Mouse (Mus musculus): ENCODE results near the gene Il31.
"Not testable (repeated sequence)": the region's sequence is repeated elsewhere in the genome, so short reads cannot be mapped to it uniquely, and the experiment has no call there.

The Il31 gene

DNA sequence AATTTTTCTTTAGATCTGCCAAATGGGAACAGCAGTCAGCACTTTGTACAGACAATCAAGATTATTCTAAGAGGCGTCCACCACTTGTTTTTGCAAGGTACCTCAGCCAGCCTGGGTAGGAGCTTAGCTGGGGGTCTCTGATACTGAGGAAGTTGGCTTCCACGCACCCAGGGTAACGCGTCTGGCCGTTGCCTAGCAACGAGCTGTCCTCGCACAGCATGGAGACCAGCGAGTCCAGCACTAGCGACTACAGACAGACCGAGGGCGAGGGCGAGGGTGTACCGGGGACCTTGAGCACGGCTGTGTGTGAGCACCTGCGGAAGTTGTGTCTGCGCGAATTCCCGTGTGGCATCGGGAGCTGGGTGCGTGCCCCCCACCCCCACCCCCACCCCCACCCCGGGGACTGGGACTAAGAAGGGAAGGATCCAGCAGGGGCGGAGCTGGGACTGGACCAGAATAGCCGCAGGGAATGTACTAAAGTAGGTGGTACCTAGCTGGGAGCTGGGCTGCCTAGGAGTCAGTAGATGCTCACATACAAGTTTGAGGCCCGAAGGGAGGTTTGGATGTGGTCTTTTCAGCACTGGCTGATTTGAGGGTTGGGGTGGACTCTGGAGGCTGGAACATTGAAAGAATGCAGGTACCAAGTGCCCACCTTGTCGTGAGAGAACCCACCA is at the start of gene Il31, which contains the start of gene Lrrc43:
Gene Il31, minus strand, starts transcription at position 378 of the 674 bp plus-strand sequence.
Gene Lrrc43, plus strand, starts transcription at position 194 of the 674 bp plus-strand sequence.
- in situ Hi-C loops (cut with MseI, MboI): no loop called here

DNA sequence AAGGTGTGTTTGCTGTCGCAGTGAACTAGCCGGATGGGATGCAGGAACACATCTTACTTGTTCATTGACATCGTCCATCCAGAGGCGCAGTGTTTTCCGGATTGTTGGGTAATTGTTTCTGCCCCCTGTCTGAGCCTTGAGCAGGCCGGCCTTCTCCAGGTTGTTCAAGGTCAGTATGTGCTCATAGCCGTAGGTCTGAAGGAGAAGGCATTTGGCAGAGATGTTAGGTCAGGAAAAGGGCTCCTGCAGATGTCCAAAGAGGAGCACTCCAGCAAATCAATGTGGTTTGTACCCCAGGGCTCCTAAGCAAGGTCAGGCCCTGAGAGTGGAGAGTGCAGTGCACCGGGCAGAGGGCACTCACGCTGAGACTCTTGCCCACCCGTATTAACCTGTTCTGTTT is 44.5 kb upstream of the Il31 start:
- in situ Hi-C loops (cut with MseI, MboI): no loop called here

DNA sequence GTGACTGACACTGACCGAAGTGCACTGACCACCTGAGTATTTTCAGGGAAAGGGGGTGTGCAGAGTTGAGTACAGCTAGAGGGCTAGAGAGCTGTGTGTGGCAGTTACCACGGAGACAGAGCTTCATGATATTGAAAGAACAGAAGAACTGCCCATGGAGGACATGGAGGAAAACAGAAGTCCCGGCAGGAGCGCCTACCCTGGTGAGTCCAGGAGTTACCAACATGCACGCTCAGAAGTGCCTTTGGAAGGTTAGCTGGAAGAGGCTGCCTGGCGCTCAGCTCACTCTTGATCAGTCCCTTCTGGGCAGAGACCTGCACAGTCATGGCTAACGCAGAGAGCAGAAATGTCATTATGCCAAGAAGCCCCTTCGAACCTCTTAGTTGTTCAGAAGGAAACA is 40.8 kb upstream of the Il31 start:
- in situ Hi-C loops (cut with MseI, MboI): no loop called here

DNA sequence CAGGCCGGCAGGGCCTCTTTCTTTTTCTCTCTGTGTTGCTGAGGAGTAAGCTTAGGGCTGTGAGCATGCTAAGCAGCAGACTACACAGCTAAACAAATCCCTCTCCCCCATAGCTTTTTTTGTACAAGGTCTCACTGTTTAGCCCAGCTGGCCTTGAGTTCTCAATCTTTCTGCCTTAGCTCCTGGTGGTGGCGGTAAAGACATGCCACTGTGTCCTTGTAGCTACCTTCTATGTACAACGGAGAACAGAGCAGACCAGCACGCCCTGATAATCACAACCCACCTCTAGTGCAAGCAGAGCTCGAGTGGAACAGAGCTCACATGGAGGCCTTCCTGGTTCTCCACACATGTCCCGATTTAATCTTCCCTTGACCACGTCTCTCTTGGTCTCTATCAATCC is 39.4 kb upstream of the Il31 start:
- in situ Hi-C loops (cut with MseI, MboI): no loop called here

DNA sequence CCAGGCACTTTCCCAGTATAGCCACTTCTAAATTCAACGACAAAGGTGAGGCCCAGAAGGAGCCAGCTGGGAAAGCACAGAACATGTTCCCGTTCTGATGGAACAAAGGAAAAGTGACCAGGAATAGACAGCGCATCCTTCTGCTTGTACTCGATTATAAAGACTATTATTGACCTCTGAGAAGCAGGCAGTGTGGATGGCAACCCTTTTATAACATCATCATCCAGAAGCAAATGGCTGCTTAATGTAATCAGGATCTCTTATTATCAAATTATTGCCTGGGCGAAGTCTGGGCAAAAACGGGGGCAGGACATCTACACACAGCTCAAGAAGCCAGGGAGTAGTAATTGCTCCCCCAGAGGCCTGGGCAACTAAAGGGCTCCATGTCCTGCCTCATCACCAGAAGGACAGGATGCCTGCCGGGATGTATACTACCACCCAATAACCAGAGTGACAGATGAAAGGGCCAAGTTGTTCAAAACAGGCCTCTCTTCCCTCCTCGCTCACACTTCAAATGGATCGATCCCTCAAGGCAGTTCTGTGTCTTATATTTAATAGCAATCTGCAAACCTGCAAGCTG is 36.7 kb upstream of the Il31 start:
- in situ Hi-C loops (cut with MseI, MboI): no loop called here

DNA sequence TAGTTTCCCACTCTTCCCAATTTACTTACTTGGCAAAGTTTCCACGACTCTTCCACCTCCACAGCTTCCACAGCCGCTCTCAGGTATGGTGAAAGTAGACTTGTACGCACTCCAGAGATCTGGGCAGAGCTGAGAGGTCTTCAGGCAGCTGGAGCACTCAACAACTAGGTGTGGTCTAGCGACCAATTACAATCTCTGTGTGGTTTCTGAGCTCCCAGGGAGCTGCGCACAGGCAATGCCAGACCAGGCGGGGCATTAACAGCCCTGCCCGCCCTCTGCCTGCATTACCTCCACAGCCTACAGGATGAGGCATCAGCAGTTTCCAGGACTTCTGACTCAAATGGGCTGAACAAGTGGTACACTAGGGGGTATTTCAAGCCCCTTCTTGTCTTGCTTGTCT is 36.0 kb upstream of the Il31 start, which contains the start of gene Gm49027:
Gene Gm49027, minus strand, starts transcription at position 208 of the 400 bp plus-strand sequence.
- in situ Hi-C loops (cut with MseI, MboI): no loop called here

DNA sequence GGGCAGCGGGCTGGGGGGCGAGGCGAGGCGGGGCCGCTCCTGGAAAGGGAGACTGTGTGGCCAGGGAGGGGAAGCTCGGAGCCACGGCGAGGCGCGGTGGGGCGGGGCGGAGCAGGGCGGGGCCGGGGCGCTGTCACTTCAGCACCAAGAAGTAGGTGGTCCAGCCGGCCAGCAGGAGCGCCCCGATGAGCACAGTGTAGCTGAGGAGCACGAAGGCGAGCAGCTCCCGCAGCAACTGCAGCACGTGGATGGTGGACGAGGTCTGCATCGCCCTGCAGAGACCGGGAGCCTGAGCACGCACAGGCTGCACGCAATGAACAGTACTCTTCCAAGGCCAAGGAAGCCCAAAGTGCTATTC is 35.1 kb upstream of the Il31 start:
- in situ Hi-C loops (cut with MseI, MboI): no loop called here

DNA sequence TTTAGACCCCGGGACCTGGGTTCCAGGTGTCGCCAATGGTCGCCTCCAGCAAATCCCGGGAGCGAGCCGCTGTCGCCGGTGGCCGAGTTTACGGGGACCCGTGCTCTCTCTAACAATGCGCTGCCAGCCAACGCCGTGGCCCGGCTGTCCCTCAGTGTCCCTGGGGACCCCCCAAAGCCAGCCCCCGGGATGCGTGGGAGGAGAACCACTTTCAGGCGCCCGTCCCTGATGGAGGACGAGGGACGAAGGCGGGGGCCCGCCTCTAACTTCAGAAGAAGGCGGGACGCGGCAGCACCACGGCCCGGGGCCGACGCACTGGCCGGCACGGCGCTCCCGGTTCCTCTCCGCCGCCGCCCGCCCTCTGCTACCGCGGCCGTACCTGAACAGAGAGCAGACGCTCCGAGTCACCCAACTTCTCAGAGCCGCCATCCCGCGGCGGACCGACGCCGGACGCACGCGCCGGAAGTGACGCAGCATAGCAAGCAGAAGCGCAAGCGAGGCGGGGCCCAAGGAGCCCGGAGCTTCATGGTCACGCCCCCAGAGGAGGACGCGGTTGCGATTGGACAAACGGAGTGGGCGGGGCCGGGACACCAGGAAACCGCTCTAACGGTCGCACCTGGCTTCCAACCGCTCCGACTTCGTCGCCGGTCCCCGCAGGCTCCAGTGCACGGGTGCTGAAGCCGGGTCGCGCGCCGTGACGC is 34.6 kb upstream of the Il31 start, which contains the start of gene Diablo:
Gene Diablo, minus strand, starts transcription at position 485 of the 701 bp plus-strand sequence.
- in situ Hi-C loops (cut with MseI, MboI): no loop called here

DNA sequence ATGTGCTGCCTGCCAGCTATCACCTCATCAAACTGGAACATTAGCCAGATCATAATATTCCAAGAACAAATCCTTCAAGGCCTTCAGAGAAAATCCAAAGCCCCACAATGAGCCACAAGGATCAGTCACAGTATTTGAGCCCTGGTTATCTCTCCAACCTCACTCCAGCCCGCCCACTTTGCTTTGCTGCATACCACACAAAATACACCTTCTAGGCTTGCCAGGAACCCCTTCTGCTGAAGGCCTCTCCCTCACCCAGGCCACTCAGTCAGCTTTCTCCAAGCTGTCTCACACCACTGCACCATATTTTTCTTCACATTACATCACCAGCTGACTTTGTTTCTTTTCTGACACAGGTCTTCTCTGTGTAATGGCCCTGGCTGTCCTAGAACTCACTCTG is 32.9 kb upstream of the Il31 start:
- in situ Hi-C loops (cut with MseI, MboI): no loop called here

DNA sequence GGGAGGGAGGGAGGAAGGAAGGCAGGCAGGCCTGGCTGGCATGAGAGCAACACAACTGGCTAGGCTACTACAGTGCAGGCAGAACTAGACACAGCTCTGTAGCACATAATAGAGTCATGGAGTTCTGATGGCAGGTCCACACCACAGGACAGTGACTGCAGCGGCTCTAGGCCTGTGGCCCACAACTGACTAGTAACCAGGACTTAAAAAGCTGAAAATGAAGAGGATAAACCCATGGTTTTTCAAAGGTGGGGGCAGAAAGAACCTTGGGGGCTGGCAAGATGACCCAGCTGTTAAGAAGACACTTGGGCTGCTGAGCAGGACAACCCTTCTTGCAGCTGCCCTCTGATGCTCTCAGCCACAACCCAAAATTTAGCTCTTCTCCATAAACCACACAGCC is 32.3 kb upstream of the Il31 start:
- in situ Hi-C loops (cut with MseI, MboI): no loop called here

DNA sequence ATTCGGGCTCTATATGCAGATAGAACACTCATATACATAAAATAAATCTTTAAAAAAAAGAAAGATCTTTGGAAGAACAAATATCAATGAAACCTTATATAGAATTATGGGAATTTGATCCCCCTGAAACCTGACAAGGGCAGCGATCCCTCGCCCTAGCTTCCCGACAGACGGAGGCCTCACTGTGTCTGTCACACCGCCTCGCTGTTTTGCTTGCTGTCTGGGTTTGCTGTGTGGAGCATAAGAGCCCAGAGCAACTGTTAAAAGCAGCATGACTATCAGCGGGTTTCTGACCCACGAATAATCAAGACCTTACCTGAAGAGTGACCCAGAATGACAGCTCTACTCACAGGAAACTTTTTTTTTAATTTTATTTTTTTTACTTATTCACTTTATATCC is 31.4 kb upstream of the Il31 start:
- in situ Hi-C loops (cut with MseI, MboI): no loop called here

DNA sequence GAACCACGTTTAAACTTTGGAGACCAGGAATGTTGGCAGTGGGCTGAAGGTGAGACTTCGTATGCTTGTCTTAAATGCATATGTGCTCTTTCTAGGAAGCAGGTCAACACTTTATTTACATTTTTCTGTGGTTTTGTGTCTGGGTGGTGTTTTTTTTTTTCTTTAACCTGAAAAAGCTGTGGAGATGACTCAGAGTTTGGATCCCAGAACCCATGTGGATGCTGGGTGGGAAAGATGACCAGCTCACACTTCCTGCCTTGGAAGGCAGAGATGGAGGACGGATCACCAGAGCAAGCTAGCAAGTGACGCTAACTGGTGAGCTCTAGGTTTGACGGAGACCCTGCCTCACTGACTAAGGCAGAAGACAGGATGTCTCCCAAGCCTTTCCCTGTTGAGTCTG is 25.6 kb upstream of the Il31 start:
- in situ Hi-C loops (cut with MseI, MboI): no loop called here

DNA sequence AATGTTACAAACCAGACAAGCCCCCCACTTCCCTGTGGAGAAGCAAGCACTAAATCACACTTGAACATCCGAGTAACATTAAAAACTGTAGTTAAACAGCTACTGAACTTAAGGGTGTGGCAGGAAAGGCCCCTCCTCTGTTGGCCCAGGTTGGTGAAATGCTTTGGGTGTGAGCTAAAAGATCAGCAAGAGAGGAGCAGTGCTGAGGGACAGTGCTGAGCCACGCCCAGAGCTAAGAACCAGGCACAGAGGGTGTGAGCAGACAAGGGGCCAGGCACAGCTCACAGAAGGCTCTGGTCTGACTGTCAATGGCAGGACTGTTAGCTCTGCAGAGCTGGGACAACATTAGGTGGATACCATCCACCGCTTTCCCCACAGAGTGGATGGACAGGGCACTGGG is 22.8 kb upstream of the Il31 start:
- in situ Hi-C loops (cut with MseI, MboI): no loop called here

DNA sequence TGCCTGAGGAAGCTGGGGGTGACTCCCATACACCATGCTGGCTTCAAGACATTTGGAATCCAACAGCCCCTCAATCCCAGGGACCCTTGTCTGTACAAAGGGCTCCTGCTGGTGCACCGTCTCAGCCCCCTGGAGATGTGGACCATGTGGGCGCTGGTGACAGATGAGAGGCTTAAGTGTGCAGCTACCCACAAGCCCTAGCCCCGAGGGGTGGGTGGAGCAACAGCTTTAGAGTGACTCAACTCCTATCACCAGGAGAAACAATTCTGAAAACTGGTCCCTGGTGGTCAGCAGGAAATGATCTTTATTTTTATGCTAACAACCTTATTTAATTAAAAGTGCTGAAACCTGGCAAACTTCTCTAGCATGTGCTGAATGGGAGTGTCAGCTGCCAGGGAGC is 22.1 kb upstream of the Il31 start:
- in situ Hi-C loops (cut with MseI, MboI): not testable (repeated sequence)

DNA sequence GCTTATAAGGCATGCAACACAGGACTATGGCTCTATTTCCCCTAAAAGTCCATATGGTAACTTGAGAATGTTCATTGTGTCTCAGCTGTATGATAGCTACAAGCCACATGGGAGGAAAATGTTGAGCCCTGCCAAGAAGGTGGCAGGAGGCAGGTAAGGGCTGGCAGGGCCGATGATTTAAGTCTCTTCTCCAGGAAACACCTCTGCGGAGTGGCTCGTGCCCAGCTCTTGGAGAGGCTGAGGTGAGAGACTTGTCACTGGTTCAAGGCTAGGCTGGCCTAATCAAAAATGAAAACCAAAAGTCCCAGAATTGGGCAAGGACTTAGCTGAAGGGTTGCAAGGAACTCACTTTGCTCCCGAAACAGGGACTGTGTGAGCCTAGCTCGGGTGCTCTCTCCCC is 20.9 kb upstream of the Il31 start, which contains the start of gene B3gnt4:
Gene B3gnt4, plus strand, starts transcription at position 301 of the 400 bp plus-strand sequence.
- in situ Hi-C loops (cut with MseI, MboI): no loop called here

DNA sequence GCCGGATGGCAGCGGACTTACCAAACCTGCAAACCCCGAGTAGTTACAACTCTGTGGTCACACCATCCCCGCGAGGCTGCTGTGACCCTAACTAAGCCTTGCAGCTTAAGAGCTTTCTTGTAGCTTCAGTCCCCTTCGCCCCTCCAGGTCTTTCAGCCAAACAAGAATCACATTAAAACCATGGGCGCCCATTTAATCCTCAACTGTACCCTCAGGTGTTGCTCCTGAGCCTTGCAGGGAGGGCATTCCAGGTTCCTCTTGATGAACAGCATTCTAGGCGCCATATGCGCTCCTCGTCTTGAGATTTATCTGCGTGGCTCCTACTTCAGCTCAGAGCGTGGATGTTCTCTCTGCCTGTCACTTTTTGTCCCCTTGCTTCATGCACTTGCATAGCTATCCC is 19.6 kb upstream of the Il31 start:
- in situ Hi-C loops (cut with MseI, MboI): no loop called here

DNA sequence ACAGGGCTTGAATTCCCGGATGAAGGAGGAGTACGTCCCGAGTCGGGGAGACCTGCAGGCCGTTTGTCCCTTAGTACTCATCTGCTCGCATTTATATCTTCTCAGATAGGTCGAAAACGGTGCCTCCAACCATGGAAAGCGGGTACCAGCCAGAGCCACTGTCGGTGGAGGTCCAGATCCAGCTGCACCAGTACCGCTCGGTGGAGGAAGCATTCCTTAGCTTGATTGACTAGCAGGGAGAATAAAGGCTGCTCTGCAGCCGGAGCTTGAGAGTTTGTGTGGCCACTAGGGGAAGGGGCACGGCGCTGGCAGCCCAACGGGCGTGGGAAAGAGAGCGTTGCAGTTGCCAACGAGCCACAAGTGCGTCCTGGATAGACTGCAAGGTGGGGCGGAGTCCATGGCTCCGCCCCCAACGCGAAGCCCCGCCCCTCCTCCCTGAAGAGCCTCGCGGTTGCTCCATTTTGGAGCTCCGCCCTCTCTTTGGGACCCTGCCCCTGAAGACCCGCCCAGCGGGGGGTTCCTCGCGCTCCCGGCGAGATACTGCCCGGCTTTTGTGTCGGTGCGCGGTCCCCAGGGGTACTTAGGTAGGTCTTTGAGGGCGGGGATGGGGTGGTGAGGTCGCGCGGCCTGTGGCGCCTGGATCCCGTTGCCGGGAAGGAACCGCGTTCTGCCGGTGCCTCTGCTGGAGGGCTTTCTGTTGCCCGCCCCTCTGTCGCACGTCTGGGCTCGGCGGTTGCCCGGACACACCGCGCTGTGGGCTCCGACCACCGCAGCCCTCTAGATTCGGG is 18.8 kb upstream of the Il31 start:
- in situ Hi-C loops (cut with MseI, MboI): no loop called here

DNA sequence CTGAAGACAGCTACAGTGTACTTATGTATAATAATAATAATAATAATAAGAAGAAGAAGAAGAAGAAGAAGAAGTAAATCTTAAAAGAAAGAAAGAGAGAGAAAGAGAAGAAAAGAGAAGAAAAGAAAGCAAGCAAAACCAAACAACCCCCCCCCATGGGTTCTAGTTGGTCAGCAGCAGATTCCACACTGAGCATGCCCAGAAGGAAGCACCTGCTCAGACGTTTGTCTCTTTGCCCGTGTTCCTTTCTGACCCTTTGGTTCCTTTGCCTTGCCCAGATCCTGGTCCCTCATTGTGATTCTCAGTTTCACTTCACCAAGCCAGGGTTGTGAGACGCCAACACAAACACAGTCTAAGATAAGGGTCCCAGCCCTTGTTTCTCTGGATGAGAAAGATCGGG is 12.7 kb upstream of the Il31 start:
- in situ Hi-C loops (cut with MseI, MboI): no loop called here

DNA sequence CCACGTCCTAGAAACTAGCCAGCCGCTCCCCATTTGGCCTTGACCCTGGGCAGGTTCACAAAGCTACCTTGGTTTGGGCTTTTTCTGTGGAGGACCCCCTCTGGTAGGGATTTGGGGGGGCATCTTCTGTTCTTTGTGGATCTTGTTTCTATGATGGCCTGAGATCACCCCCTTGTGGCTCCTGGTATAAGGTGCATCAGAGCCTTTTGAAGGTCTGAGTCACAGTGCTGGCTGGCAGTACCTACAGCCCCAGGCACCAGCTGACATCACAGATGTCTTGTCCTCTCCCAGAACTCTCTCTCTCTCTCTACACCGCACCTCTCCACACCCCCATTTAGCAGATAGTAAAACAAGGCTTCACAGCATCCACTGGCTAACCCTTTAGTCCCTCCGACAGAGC is 10.4 kb upstream of the Il31 start:
- in situ Hi-C loops (cut with MseI, MboI): loop anchor here (5.0 kb wide), 2 partner anchors 47 to 52 kb away; no protein-coding TSS in a partner anchor

DNA sequence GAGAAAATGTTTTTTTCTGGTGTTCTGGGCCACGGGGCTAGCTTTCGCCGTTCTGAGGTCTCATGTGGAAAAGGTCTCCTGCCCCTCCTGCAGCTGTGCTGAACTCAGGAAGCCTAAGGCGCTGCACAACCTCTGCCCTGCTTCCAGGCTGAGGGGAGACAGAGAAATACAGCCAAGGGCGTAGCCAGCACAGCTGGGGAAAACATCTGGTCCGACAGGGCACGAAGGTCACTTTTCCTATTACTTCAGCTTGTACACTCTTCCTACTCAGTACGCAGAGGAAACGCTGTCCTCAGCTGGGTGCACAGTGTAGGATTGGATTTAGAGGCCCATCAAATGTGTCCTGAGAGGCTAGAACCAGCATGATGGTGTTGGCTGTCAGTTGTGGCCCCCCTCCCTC is 646 bp upstream of the Il31 start:
- in situ Hi-C loops (cut with MseI, MboI): no loop called here

DNA sequence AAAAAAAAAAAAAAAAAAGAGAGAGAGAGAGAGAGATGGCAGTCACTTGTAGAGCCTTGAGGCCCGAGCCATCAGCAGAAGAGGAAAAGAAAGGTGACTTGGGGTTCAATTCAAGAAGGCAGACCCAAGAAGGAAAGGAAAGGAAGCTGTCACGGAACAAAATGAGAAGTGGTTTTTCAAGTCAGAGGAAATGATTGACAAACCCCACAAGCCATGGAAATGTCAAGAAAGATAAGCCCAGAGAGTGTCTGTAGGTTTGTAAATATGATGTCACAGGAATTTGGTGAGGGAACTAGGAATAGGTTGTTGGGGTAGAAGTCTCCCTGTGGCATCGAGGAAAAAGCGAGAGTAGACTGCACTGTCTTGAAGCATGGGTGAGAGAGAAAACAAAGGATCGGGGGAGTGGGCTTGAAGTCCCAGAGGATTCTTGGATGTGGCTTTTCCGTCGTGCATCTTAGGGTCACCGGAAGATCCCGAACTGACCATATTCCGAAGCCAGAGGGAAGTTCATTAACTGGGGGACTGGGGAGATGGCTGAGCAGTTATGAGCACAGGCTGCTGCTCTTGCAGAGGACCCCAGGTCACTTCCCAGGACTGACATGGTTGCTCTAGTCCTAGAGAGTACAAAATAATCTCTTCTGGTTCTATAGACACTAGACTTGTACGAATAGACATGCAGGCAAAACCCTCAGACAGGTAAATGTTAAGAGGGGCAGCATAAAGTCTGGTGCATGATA is 1.5 kb downstream of the Il31 start:
- in situ Hi-C loops (cut with MseI, MboI): no loop called here
